Mouse (Mus musculus): ENCODE measurements around the gene Ttc25.
"Not testable (repeated sequence)": the region's sequence is repeated elsewhere in the genome, so short reads cannot be mapped to it uniquely, and the experiment has no call there.

The Ttc25 gene

DNA sequence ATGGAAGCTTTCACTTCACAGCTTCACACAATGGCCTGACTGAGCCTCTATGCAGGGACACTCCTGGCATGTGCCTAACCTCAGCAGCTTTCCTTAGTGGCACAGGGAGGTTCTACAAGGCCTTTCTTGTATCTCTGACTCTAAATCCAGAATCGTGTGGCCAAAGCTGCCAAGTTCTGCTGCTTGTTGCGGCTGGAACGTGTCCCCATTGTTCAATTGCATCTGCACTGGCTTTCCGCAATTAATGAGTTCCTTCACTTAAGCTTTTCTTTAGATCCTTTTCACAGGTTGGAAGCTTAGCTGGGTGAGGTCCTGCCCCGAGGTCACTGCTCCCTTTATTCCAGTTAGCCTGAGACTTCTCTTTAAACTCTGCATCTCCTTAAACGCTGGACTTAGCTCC lies 11.5 kb upstream of the Ttc25 start:
- DNase-seq = no peak

DNA sequence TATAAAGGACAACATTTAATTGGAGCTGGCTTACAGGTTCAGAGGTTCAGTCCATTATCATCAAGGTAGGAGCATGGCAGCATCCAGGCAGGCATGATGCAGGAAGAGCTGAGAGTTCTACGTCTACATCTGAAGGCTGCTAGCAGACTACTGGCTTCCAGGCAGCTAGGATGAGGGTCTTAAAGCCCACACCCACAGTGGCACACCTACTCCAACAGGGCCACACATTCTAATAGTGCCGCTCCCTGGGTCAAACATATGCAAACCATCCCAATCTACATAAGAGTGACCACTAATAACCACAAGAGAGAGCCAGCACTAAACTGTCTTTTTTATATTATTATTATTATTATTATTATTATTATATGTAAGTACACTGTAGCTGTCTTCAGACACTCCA lies 11.0 kb upstream of the Ttc25 start:
- not testable (repeated sequence) for DNase-seq

DNA sequence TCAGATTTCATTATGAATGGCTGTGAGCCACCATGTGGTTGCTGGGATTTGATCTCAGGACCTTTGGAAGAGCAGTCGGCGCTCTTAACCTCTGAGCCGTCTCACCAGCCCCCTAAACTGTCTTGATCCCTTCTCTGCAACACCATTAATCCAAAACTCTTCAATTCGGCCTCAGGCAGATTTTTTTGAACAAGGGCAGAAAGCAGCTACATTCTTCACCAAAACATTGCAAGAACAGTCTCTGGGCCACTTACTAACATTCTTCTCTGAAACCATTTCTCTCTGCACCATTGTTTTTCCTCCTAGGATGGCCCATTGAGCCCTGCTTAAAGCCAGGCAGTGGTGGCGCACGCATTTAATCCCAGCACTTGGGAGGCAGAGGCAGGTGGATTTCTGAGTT lies 10.6 kb upstream of the Ttc25 start:
- not testable (repeated sequence) for DNase-seq

DNA sequence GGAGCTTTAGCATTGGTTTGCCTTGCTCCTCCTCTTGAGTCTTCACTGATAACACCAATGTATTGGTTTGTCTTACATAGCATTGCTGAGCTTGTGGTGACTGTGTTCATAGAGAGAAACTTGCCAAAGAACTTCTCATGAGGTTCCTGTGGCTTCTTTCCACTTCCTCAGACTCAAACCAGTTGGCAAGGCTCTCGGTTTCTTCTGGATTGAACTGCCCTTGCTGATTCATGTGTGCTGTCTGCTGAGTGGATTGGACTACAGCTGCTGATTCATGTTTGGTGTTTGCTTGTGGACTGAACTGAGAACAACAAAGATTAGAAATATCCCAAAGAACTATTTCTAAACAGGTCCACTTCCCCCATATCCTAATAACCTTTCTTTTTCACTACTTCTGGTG lies 9.4 kb upstream of the Ttc25 start:
- no peak for DNase-seq

DNA sequence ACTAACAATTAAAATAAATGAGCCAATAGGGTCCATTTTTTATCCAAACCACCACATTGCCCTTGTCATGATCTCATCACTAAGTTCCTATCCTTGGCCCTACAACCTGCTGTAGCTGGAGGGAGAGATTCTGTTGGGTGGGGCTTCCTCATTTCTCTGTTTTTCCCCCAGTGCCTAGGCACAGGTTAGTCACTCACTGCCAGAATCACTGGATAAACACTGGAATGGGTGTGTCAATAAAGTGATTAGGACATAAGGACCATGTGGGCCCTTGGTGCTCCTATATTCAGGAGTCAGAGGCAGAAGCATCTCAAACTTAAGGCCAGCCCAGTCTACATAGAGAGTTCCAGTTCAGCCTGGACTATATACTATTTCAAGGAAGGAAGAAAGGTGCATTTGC lies 8.9 kb upstream of the Ttc25 start:
- DNase-seq = no peak

DNA sequence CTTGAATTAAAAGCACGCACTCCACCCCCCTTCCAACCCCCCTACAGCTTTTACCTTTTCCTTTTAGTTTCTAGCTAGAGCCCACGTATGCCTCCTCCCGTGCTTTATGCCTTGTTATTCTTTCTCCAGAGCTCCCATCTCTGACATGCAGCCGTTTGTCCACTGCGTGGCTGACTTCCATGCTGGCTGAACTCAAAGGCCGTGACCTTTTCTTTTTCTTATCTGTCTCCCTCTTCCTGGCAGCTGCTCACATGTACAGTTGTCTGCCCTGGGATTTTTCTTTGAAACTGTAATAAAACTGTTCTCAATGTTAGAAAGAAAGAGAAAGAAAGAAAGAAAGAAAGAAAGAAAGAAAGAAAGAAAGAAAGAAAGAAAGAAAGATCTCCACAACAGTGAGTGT lies 4.4 kb upstream of the Ttc25 start:
- DNase-seq = no peak

DNA sequence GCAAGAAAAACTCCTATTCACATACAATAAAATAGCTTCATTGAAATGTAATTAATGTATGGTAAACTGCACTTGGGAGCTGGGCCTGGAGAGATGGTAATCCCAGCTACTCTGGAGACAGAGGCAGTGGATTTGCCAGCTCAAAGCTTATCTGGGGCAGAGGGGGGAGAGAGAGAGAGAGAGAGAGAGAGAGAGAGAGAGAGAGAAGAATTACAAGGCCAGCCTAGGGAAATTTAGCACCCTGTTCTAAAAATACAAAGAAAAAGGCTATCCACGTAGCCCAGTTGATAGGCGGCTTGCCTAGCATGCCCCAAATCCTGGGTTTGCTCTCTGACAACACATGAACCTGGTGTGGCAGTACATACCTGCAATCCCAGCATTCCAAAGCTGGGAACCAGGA lies 3.8 kb upstream of the Ttc25 start:
- peak; percentile 22 for DNase-seq

DNA sequence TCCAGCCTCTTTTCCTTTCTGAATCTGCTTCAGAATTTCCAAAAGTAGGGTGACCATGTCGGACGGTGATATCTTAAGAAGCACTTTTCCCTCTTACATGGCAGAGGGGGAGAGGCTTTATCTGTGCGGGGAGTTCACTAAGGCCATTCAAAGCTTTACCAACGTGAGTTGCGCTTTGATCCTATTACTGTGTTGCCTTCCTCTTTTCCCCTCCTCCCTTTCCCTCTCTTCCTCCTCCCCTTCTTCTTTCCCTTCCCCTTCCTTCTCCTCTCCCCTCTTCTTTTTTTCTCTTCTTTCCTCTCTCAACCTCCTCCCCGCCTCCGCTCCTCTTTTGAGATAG lies 309 bp downstream of the Ttc25 start:
- DNase-seq = no peak

DNA sequence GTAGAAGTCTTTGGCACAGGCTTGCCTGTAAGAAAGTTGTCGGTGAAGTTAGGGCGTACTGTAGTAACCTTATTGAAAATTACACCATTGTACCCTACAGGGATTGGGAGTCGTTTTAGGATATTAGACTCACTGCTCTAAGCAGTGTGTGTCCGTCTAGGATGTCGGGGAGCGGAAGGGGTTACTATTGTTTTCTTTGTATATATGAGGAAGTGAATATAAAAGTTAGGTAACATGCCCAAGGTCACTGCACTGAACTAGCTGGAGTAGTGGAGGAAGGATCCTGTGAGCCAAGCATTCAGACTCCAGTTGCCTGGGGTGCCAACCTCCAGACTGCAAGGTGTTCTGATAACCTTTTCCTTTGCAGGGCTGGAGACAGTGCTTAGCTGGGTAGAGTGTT lies 1.5 kb downstream of the Ttc25 start:
- no peak for DNase-seq

GRCm38 (mm10) chr11:100548141-100548540 lies 2.7 kb downstream of the Ttc25 start:
- no peak for DNase-seq

DNA sequence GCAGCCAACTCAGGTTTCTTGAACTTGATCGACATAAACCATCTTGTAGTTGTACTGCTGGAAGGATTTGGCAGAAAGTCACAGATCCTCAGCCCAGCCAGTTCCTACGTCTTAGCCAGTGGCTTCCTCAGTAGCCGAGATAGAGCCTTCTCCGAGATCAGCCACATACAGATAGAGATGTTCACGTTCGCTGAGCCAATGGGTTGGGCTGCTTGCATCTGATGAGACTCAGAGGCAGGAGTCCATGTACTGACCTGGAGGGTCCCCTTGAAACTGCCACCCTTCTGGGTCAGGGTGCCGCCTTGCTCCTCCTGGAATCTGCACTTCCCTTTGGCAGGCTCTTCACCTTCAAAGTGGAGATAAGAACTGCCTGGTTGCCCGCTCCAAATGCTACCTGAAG lies 4.1 kb downstream of the Ttc25 start:
- no peak for DNase-seq

- DNase-seq = no peak
These were observed 4.7 kb downstream of the Ttc25 start for GRCm38 (mm10) chr11:100550101-100550500.

DNA sequence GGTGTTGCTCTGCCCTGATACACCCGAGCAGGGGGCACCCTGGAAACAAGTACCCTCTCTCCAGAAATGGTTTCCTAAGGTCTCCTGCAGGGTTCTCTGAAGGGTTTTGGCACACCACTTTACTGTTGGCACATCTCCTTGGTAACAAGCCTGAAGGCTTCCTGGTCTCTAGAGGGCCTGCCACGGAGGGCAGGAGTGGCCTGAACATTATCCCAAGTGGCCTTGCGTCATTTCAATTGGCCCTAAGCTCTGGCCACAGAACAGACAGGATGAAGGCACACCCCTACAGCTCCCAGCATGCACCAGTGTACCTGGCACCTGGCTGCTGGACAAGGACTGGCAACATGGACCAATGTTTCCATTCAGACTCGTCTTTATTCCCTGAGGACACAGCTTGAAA lies 7.4 kb downstream of the Ttc25 start:
- DNase-seq = no peak

DNA sequence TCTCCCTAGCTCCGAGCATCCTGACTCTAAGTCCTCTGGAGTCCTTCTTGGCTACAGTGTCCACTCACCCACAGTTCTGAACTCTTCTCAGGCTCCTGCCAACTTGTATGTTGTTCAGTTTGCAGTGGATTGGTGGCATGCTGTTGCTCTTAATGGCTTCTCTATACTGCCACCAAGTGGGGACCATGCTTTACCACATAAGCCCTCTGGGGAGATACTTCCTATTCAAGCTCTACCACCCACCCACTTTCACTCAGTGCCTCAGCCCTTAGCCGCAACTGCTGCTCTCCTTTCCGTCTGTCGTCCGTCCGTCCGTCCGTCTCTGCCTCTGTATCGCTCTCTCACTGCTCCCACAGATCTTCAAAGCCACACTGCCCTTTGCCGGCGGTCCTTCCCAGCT lies 10.2 kb downstream of the Ttc25 start:
- peak; percentile 90 for DNase-seq

- no peak for DNase-seq
These were observed 12.2 kb downstream of the Ttc25 start for GRCm38 (mm10) chr11:100557563-100557962.

GRCm38 (mm10) chr11:100559476-100559875 lies 14.1 kb downstream of the Ttc25 start:
- no peak for DNase-seq

DNA sequence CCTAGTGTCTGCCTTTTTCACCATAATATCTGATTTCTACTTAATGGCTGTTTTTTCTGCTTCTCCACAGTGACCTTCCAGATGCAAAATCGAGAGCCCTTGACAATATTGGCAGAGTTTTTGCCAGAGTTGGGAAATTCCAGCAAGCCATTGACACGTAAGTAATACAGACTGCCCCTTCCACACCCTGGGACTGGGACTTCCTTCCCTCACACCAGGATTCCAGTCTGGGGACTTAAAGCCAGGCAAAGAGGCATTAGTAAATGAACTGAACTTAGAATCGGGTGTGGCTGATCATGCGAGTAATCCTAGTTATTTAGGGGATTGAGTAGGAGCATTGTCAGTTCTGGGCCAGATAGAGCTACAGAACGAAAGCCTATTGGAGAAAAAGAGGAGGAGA lies 16.3 kb downstream of the Ttc25 start:
- no peak for DNase-seq

- DNase-seq = no peak
These were observed 18.9 kb downstream of the Ttc25 start for GRCm38 (mm10) chr11:100564297-100564696.

DNA sequence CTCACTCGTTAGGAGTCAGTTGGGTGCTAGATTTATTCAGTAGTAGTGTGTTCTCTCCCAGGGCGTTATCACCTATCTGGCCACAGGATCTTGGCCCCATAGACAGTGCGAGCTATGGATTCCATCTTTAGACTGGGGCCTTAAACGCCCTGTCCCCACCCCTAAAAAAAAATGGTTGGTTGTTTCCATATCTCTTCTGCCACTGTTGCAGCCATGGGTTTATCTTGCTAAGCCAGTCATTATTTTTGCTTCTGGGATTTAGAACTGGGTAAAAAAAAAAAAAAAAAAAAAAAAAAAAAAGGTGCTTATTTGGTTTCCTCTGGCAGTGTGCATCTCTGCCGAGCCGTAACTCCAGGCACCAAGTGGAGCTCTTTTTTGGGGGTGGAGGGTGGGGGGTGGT lies 19.3 kb downstream of the Ttc25 start:
- DNase-seq = no peak

- DNase-seq = no peak
These were observed 21.8 kb downstream of the Ttc25 start for GRCm38 (mm10) chr11:100567229-100567628.

GRCm38 (mm10) chr11:100567815-100568245 lies 22.4 kb downstream of the Ttc25 start:
- no peak for DNase-seq

DNA sequence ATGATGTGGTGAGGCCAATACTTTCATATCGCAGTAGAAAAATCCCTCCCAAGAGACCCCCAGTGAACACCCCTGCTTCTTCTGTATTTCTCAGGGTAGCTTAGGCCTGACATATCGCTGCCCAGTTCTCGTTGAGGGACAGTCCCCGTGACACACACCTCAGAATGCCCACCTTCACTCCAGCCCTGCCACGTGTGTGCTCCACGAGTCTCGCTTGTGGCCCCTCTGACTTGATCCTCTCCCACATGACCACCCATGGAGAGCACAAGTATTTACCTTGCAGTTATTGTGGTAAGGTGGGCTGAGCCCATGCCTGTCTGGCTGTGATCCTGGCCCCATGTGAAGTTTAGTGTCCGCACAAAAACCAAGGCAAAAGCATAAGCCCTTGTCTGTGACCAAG lies 23.3 kb downstream of the Ttc25 start:
- no peak for DNase-seq

GRCm38 (mm10) chr11:100569789-100570188 lies 24.4 kb downstream of the Ttc25 start:
- no peak for DNase-seq

- DNase-seq = peak; percentile 90
These were observed 25.2 kb downstream of the Ttc25 start for GRCm38 (mm10) chr11:100570430-100571201.

GRCm38 (mm10) chr11:100571202-100571567 lies 25.8 kb downstream of the Ttc25 start:
- DNase-seq = peak; percentile 69

- no peak for DNase-seq
These were observed 28.8 kb downstream of the Ttc25 start for GRCm38 (mm10) chr11:100574188-100574587.
